Mouse (Mus musculus) spleen, adult 2 months (tissue): ENCODE measurements at regions not wholly inside any gene's neighbourhood (a gene's known extent, or its start where the extent isn't known, plus 50 kb on each side); places are given as distances from the start of the nearest gene placed in this dataset.

ENCODE experiments used
- CTCF ChIP-seq: fragments of 200-500 bp; IDR thresholded peaks from 2 replicates; pipeline ENCODE4 v1.5.1; 2011; ENCODE audit warnings: mild to moderate bottlenecking, inconsistent platforms; ENCODE audit not compliant: insufficient read depth, insufficient read length, insufficient replicate concordance; ENCODE audit errors: extremely low read depth
- POLR2A ChIP-seq: fragments of 200-500 bp; IDR thresholded peaks from 2 replicates; pipeline ENCODE4 v1.6.1; 2011; ENCODE audit warnings: low read depth, low read length, inconsistent platforms

- TF ChIP-seq POLR2A (no peak), CTCF (no peak)
Observed at GRCm38 (mm10) chr10:100834794-100835193, 244.5 kb downstream of the 1700017N19Rik start.
